Mouse (Mus musculus) lung, postnatal 0 days (tissue): ENCODE data around the gene Gm49336. TPM values are rescaled to one million over a fixed set of nuclear protein-coding genes. Genes with fewer than 3 reads are reported as not detected.

ENCODE experiments used
- ATAC-seq: fragments of 200-750 bp; cut with Nextera tagmentation; 2 replicates; pipeline ENCODE4 v1.8.0; 2017; ENCODE audit warnings: moderate library complexity
- DNase-seq: peaks from one replicate; pipeline ENCODE4 v3.0.0-alpha.2; 2016; ENCODE audit warnings: low spot score
- H3K27ac ChIP-seq: fragments of 300-500 bp; sonication (generic); 2 replicates; pipeline ENCODE4 v1.5.1; 2014; ENCODE audit warnings: antibody characterized with exemption, mild to moderate bottlenecking, low read length, mixed read lengths
- H3K27me3 ChIP-seq: fragments of 300-500 bp; sonication (generic); replicated peaks from 2 replicates; pipeline ENCODE4 v1.6.1; 2014; ENCODE audit warnings: low read length, mixed read lengths; ENCODE audit not compliant: insufficient read depth
- H3K36me3 ChIP-seq: fragments of 300-500 bp; sonication (generic); 2 replicates; pipeline ENCODE4 v1.6.1; 2014; ENCODE audit warnings: low read length, mixed read lengths; ENCODE audit not compliant: insufficient read depth
- H3K4me1 ChIP-seq: fragments of 300-500 bp; sonication (generic); 2 replicates; pipeline ENCODE4 v1.6.1; 2014; ENCODE audit warnings: antibody characterized with exemption, low read depth, low read length, mixed read lengths; ENCODE audit not compliant: insufficient read depth
- H3K4me2 ChIP-seq: fragments of 300-500 bp; sonication (generic); replicated peaks from 2 replicates; pipeline ENCODE4 v1.6.1; 2014; ENCODE audit warnings: low read depth, mild to moderate bottlenecking, low read length, moderate library complexity, mixed read lengths
- H3K4me3 ChIP-seq: fragments of 300-500 bp; sonication (generic); 2 replicates; pipeline ENCODE4 v1.5.1; 2014; ENCODE audit warnings: low read depth, low read length
- H3K9ac ChIP-seq: fragments of 300-500 bp; sonication (generic); replicated peaks from 2 replicates; pipeline ENCODE4 v1.6.1; 2014; ENCODE audit warnings: low read depth, mild to moderate bottlenecking
- H3K9me3 ChIP-seq: fragments of 300-500 bp; sonication (generic); 2 replicates; pipeline ENCODE4 v1.6.1; 2016; ENCODE audit warnings: low read length, mixed read lengths
- CTCF ChIP-seq: IDR thresholded peaks from 2 replicates; pipeline ENCODE4 v1.5.1; 2016; ENCODE audit warnings: antibody characterized with exemption, mild to moderate bottlenecking
- EP300 ChIP-seq: IDR thresholded peaks from 2 replicates; pipeline ENCODE4 v1.6.1; 2016; ENCODE audit warnings: antibody characterized with exemption, mild to moderate bottlenecking, control low read depth
- WGBS: fragments of 180-500 bp; shearing (Covaris S2); extraction: QIAGEN DNeasy Blood & Tissue Kit; methylation state at CpG from one replicate; pipeline ENCODE4 v1.1.7; 2014; 5-methylcytosine and 5-hydroxymethylcytosine counted together
- polyA plus RNA-seq: library from polyadenylated mRNA; unstranded; fragments of >200 nt; fragmentation: Nextera tagmentation; extraction: Ambion mirVana; gene quantifications from 2 replicates; pipeline ENCODE4 v1.2.1, GENCODE M21; 2015

Gm49336 gene
- polyA plus RNA-seq, 1 experiment from 2014 or later, result 19.6 TPM

DNA sequence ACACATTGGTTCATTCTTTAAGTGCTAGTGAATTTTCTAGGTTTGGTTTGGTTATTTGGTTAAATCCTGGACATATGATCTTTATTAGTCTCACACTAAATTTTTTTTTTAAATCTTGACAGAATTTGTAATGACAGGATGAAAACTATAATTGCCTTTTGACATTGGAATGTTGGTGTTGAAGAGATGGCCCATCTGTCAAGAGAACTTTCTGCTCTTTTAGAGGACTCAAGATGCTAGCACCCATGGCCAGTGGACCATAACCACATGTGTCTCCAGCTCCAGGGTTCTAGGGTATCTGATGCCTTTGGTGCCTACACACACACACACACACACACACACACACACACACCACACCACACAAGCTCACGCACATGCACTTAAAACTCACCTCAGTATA is 6.5 kb upstream of the Gm49336 start:
- TF ChIP-seq EP300 (no peak), CTCF (no peak)
- DNase-seq, result peak; percentile 40
- H3K4me3 ChIP-seq, result no peak overlapping the region
- H3K9me3 ChIP-seq, result no peaks in the 10 kb centered on the region
- no peaks in the 10 kb centered on the region for H3K27me3 ChIP-seq
- ATAC-seq, result no peak
- no peak overlapping the region for H3K9ac ChIP-seq
- H3K27ac ChIP-seq, result no peak overlapping the region
- H3K4me1 ChIP-seq, result no peaks in the 10 kb centered on the region
- H3K36me3 ChIP-seq, result no peaks in the 10 kb centered on the region
- H3K4me2 ChIP-seq, result no peak overlapping the region
- 83% methylated on average over 1 of the region's 1 CpGs for WGBS

DNA sequence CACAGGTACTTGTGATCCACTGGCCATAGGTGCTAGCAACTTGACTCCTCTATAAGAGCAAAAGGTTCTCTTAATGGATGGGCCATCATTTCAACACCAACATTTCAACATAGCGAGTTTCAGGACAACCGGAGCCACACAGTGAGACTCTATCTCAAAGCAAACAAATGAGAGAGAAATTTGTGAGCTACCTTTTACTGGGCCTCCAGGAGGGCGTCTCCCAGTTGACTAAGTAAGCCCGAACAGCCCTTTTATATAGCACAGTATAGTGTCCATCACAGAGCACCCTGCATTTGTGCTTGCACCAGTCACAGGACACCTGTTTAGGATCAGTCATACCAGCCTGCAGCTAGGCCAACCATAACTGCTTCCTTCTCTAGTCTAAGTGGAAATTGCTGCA is 5.8 kb upstream of the Gm49336 start:
- no peak overlapping the region for H3K9ac ChIP-seq
- no peaks in the 10 kb centered on the region for H3K36me3 ChIP-seq
- 0 out of 2 replicates have a peak overlapping the region, but pooled peaks have one; percentile 5 for H3K27ac ChIP-seq
- no peaks in the 10 kb centered on the region for H3K27me3 ChIP-seq
- TF ChIP-seq CTCF (no peak), EP300 (no peak)
- no peaks in the 10 kb centered on the region for H3K9me3 ChIP-seq
- H3K4me1 ChIP-seq, result peaks cover 3% of the 10 kb centered on the region; the same call in 1 of the 2 replicates
- DNase-seq (no peak), ATAC-seq (no peak)
- 37% methylated on average over 4 of the region's 4 CpGs for WGBS
- no peak overlapping the region for H3K4me3 ChIP-seq
- H3K4me2 ChIP-seq, result no peak overlapping the region

DNA sequence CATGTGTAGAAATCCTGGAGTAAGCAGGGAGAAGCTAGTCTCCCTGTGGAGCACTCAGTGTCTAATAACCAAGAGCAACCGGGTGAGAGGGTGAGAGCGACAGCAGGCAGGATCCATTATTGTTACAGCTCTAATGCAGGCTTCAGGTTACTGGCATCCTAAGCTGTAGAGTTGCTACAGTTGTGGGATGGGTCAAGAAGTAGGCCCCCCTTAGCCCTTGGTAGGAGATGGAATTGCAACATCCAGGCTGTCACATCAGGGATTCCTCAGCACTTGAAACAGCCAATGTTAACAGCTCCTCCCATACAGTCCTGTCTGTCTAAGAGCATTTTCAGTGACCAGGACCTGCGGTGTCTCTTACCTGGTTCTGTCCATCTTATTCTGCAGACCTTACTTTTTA is 5.0 kb upstream of the Gm49336 start:
- Histone ChIP-seq H3K4me3 (no peak overlapping the region), H3K4me1 (peaks cover 3% of the 10 kb centered on the region; the same call in 1 of the 2 replicates), H3K9ac (no peak overlapping the region), H3K9me3 (no peaks in the 10 kb centered on the region), H3K36me3 (no peaks in the 10 kb centered on the region), H3K4me2 (no peak overlapping the region), H3K27ac (no peak overlapping the region), H3K27me3 (no peaks in the 10 kb centered on the region)
- WGBS, result 23% methylated on average over 3 of the region's 3 CpGs
- TF ChIP-seq EP300 (no peak), CTCF (no peak)
- 0 out of 2 replicates have a peak, but pooled peaks have one; percentile 9 for ATAC-seq
- DNase-seq, result peak; percentile 69

DNA sequence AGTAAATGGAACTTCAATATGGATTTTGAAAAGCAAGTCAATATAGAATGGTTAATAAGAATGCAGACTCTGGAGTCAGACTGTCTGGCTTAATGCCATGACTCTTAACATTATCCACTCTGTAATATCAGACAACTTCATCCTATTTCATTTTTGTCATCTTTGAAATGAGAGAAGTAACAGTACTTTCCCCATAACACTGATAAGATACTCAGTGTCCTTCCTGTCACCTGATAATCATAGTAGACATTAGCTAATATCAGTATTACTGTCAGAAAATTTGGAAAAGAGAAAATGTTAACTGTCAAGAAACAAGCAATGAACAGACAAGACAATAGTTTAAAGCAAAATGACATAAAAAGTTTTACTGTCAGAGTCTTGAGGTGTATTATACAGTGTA is 3.5 kb upstream of the Gm49336 start:
- H3K4me3 ChIP-seq, result no peak overlapping the region
- H3K36me3 ChIP-seq, result no peaks in the 10 kb centered on the region
- TF ChIP-seq CTCF (no peak), EP300 (no peak)
- no peak for DNase-seq
- H3K9ac ChIP-seq, result no peak overlapping the region
- no peak overlapping the region for H3K27ac ChIP-seq
- H3K27me3 ChIP-seq, result no peaks in the 10 kb centered on the region
- H3K9me3 ChIP-seq, result no peaks in the 10 kb centered on the region
- ATAC-seq, result no peak
- peaks cover 3% of the 10 kb centered on the region; the same call in 1 of the 2 replicates for H3K4me1 ChIP-seq
- H3K4me2 ChIP-seq, result no peak overlapping the region

DNA sequence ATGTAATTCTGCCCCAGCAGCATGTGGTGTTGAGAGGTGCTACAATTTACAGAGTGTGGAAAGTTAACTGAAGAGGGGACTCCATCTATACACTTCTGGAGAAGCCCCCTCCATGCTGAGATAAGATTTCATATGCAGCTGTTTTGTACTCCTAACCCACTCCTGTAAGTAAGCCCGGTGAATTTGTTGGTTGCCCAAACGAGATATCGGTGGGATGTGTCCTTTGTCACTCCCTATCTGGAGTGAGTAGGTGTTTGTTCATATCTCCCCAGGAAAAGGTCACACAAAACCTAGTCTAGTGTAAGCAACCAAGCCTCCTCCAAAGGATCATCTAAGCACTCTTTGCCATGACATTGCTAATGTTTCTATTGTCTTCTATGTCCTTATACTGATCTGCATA is 2.2 kb upstream of the Gm49336 start:
- Histone ChIP-seq H3K4me3 (no peak overlapping the region), H3K4me1 (peaks cover 3% of the 10 kb centered on the region; the same call in 1 of the 2 replicates), H3K4me2 (no peak overlapping the region), H3K27ac (no peak overlapping the region), H3K36me3 (no peaks in the 10 kb centered on the region), H3K27me3 (no peaks in the 10 kb centered on the region), H3K9ac (no peak overlapping the region), H3K9me3 (no peaks in the 10 kb centered on the region)
- TF ChIP-seq EP300 (no peak), CTCF (no peak)
- 81% methylated on average over 3 of the region's 3 CpGs for WGBS
- DNase-seq, result no peak
- ATAC-seq, result no peak

DNA sequence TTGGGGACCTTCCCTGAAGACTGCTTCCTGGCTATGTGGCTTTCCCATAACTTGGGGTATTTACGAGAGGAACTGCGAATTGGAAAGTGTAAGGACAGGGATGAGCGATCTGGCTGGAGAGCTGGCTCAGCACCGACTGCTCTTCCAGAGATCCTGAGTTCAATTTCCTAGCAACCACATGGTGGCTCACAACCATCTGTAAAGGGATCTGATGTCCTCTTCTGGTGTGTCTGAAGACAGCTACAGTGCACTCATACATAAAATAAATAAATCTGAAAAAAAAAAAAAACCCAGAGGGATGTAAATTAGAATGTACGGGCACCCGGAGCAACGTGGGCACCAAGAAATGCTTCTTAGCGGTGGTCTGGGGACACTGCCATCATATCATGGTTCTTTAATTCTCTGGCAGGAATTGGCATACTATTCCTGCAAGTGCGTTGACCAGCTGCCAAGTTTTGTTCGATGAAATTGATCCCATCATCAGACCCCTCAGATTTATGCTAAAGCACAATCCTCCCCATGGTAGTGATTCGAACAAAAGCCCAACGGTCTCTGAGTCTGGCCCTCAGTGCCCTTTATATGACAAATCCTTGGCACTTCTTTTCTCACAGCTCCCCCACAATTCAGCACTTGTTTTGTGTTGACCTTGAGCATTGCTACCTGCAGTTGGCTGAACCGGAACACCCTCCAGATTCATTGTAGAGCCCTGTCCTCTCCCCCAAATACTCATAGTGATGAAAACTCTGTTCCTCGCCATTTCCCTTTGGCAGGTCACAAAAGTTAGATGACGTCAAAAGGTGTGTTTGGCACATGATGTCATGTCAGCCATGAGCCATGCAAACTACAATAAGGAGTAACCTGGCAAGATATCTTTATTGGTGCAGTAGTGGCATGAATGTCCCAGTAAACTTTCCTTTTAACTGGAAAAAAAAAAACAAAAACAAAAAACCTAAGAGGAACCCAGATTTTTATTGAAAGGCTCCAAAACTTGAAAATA is 995 bp upstream of the Gm49336 start:
- peak overlapping the region; percentile 76 for H3K4me3 ChIP-seq
- no peaks in the 10 kb centered on the region for H3K27me3 ChIP-seq
- DNase-seq (no peak), ATAC-seq (no peak; the same call in 1 of the 2 replicates)
- H3K27ac ChIP-seq, result peak overlapping the region; percentile 93
- peak overlapping the region; percentile 80 for H3K4me2 ChIP-seq
- H3K9me3 ChIP-seq, result no peaks in the 10 kb centered on the region
- 17% methylated on average over 15 of the region's 15 CpGs for WGBS
- TF ChIP-seq EP300 (no peak), CTCF (peak; percentile 4; the same call in 1 of the 2 replicates)
- peak overlapping the region; percentile 78 for H3K9ac ChIP-seq
- peaks cover 3% of the 10 kb centered on the region; the same call in 1 of the 2 replicates for H3K4me1 ChIP-seq
- no peaks in the 10 kb centered on the region for H3K36me3 ChIP-seq
